Mouse (Mus musculus) embryonic fibroblast, embryonic 13.5 days (primary cell): Measurements from ENCODE around the gene Insl3.

Experiments
- CTCF ChIP-seq: IDR thresholded peaks from 2 replicates; pipeline ENCODE4 v1.5.1; 2011; ENCODE audit warnings: mild to moderate bottlenecking, control low read depth, low read length, moderate library complexity, borderline replicate concordance; ENCODE audit not compliant: insufficient read depth
- POLR2A ChIP-seq: IDR thresholded peaks from 2 replicates; pipeline ENCODE4 v1.6.1; 2011; ENCODE audit warnings: low read depth, mild to moderate bottlenecking, control low read depth, low read length, moderate library complexity

DNA sequence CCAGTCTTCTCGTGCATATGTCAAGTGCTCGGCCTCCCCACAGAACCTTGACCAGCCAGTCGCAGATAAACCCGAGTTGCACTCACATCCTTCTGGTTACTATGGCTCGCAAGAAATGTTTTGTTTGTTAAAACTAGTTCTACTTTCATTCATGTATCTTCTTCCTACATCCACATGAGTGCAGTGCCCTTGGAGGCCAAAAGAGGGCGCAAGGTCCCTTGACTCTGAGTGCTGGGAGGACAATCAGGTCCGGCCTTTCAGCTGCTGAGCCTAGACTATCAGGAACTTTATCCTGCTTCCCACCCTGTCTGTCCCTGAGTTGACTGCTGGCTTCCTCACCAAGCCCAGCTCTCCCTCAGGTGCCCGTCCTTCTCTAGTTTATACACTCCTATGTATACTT, 18.9 kb downstream of the Insl3 start:
- TF ChIP-seq CTCF (peak; percentile 57; the same call in 1 of the 2 replicates), POLR2A (no peak)
